Mouse (Mus musculus) left cerebral cortex, adult 2 months (tissue): ENCODE data around the gene Man1c1. TPM values are rescaled to one million over a fixed set of nuclear protein-coding genes. Genes with fewer than 3 reads are reported as not detected.

Source experiments
- DNase-seq, 2 experiments: peaks; one replicate each; pipeline ENCODE4 v3.0.0; 2021 to 2022; ENCODE audit warnings: low spot score in 2 of 2, mixed read lengths in 1 of 2; ENCODE audit errors: extremely low spot score in 1 of 2
- H3K27ac ChIP-seq: fragments of 200-600 bp; 2 replicates; pipeline ENCODE4 v1.8.1; 2022
- H3K4me3 ChIP-seq: fragments of 200-600 bp; 2 replicates; pipeline ENCODE4 v1.8.1; 2022
- CTCF ChIP-seq: fragments of 200-600 bp; IDR thresholded peaks from 2 replicates; pipeline ENCODE4 v1.8.1; 2022; ENCODE audit warnings: antibody characterized with exemption, mild to moderate bottlenecking, moderate library complexity
- intact Hi-C: fragments of 180-260 bp; cut with DNase I; formaldehyde crosslinking; loops from one replicate; pipeline ENCODE4 v1.15.1; 2025
- total RNA-seq, 2 experiments: library from RNA; stranded (reverse); gene quantifications; 2 replicates each; pipeline ENCODE4 v1.2.3; 2021

The Man1c1 gene
- total RNA-seq, 2 experiments from 2014 or later = 43.1 to 43.6 TPM

DNA sequence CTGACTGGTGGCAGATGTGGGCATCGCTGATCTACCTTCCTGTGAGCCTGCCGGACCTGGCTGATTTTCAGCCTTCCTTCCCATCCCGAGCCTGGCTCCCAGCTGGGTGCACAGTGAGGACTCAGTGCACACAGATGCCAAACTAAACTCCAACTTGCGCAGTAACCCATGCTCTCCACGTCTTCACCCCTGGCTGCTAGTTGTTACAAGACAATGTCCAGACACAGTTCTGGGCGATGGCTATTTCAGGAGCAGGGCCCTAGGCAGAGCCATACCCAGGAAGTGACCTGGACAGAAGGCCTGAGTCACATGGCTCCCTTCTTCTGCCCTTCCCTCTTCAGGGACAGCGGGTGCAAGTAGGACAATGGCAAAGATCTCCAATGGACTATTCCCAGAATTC, 76.0 kb downstream of the Man1c1 start:
- H3K27ac ChIP-seq = peak overlapping the region; percentile 75
- no peak for TF ChIP-seq CTCF
- DNase-seq = no peak
- intact Hi-C loops = loop anchor here (5.0 kb wide), 1 partner anchor 119 kb away; no protein-coding TSS in a partner anchor
- H3K4me3 ChIP-seq = no peak overlapping the region

DNA sequence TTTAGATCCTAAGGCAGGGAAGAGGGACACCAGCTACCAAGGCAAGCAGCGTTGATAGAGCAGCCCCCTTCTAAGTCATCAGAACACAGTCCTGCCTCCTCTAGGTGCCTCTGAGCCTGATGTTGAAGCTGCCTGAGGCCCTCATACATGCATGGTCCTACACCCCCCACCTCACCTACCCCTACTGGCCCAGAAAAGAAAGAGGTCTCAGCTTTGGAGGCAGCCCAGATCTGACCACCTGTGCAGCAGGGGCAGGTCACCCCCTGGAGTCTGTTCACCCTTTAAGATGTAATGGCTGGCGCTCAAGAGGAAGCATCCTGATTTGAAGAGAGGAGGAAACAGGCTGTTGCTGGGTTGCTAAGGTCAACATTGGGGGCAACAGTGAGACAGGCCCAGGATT, 77.2 kb downstream of the Man1c1 start:
- DNase-seq = no peak
- peak overlapping the region; percentile 75 for H3K27ac ChIP-seq
- intact Hi-C loops = loop anchor here (5.0 kb wide), 1 partner anchor 120 kb away; no protein-coding TSS in a partner anchor
- no peak for TF ChIP-seq CTCF
- H3K4me3 ChIP-seq = no peak overlapping the region

DNA sequence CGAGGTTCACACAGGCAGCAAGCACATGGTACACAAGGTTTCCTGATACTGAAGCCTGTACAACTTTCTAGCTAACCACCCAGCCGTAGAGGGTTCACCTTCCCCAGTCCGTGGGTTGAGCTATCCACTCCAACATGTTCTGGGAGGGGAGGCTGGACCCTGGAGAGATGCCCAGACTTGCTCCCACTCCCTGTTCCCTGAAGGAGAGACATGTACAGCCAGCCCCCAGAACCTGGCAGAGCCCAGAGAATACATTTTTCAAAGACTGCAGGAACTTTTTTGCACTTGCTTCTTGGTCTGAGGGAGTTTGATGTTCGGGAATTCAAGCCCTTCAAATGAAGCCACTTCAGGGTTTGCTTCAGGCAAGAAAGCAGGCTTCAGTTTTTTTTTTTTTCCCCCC, 77.7 kb downstream of the Man1c1 start:
- DNase-seq = peak in 1 of 2 experiments; percentile 74
- Histone ChIP-seq H3K27ac (peak overlapping the region; percentile 75), H3K4me3 (no peak overlapping the region)
- intact Hi-C loops = loop anchor here (5.0 kb wide), 1 partner anchor 121 kb away; no protein-coding TSS in a partner anchor
- no peak for TF ChIP-seq CTCF

DNA sequence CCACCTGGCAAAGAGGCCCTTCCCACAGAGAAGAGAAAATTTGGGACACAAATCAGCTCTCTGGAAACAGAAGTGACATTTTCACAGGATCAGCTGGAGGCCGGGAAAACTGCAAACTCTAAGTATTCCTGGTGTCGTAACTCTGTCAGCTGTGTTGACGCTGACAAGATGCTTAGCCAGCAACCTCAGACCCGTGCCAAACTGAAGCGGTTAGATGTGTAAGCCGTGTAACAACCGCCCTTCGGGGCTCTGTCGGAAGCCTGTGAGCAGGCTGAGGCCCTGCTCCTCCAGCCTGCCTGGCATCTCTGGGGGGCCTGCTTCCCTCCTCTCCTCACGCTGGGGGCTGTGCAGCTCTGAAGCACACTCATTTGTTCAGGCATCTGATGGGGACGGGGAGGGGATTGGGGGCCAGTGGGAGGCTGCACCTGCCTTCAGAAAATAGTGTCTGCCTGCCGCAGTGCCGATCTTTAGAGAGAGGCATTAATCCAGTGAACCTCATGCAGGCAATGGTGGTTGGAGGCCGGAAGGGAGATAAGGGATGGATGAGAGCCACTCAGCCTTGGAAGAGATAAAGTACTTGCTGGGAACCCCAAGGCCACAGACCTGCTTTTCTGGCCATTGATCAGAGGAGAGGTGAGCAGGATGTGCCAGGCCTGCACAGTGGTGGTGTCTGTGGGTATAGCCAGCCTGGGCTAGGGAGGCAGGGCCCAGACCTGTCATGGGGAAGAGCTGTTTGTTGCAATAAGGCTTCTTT, 79.8 kb downstream of the Man1c1 start:
- TF ChIP-seq CTCF = no peak
- intact Hi-C loops = no loop called here
- peak in 1 of 2 experiments; percentile 44 for DNase-seq

DNA sequence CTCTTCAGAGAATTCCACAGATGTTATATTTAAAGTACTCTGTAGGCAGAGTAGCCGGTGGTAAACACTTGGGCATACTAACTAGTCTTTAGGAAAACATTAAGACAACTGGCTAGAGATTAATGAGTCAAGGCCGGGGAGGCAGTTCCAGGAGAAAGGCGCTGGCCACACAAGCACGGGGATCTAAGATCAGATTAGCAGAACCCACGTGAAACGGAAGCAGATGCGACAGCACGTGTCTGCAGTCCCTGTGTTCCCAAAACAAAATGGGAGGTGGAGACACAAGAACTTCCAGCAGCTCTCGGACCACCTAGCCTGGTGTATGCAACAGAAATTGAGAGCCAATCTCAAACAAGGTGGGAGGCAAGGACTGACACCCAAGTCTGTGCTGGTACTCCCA, 82.4 kb downstream of the Man1c1 start:
- TF ChIP-seq CTCF = no peak
- peak overlapping the region; percentile 41 for H3K27ac ChIP-seq
- no peak overlapping the region for H3K4me3 ChIP-seq
- DNase-seq = no peak
- intact Hi-C loops = no loop called here

More for the DNA sequence above, 79.8 kb downstream of the Man1c1 start:
- Histone ChIP-seq H3K4me3 (no peak overlapping the region), H3K27ac (peak overlapping the region; percentile 67)

DNA sequence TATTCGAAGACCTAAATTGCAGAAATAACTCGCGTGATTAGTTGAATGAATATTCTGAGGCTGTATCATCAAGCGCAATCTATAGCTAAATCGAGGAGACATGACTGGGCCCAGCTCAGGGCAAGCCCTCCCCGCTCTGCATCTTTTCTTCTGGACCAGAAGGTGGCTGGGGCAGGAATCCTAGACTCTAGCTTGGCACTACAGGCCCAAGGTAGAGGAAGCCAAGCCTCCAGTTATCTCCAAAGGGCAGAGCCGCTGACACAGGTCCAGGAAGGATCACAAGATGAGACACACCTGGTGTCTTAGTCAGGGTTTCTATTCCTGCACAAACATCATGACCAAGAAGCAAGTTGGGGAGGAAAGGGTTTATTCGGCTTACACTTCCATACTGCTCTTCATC, 83.8 kb downstream of the Man1c1 start:
- intact Hi-C loops = no loop called here
- TF ChIP-seq CTCF = no peak
- no peak for DNase-seq
- Histone ChIP-seq H3K4me3 (no peak overlapping the region), H3K27ac (peak overlapping the region; percentile 78; the same call in 1 of the 2 replicates)

DNA sequence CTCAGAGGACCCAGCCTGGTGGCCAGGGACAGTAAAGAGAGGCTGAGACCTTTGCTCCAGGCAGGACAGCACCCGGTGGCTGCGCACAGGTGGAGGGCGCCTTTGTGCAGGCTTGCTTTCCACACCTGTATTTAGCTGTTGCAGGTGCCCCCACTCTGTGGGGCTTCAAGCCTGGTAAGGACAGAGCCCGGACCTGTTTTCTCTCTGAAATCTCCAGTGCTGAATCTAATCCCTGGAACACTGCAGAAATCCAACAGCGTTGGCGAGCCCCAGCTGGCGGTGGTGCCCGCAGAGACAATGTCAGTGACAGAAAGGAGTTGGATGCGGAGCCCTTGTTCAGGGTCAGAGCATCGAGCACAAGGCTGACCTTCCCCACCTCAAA, 84.6 kb downstream of the Man1c1 start:
- intact Hi-C loops = no loop called here
- peak overlapping the region; percentile 78 for H3K27ac ChIP-seq
- H3K4me3 ChIP-seq = no peak overlapping the region
- no peak for TF ChIP-seq CTCF
- DNase-seq = no peak

DNA sequence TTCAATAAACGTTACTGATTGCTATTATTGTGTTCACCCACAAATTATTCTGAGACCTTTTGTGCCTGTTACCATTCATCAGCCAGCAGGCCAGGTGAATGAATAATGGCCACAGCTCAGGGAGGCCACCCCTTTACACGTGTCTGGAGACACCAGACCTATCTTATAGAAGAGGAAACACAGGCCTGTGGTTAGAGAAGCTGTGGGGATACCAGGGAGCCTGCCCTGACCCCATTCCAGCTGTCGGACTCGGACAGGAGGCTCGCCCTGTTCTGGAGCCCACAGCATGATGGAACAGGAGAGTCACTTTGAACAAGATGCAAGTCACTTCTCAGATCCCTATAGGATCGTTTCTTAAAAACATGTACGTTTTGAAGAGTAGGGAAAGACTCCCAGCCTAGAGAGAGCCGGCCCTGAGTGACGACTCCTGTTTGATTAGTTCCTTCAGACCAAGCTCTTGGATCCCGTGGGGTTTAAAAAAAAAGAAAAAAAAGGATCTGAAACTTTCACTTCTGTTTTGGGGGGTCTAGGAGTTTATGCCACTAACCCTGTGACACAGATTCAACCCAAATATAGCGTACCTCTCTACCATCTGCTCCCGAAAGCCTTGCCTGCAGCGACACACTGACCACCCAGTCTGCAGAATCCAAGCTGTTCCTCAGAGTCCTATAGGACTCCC, 85.1 kb downstream of the Man1c1 start:
- no peak for TF ChIP-seq CTCF
- DNase-seq = no peak
- intact Hi-C loops = no loop called here
- H3K4me3 ChIP-seq = no peak overlapping the region
- peak overlapping the region; percentile 78 for H3K27ac ChIP-seq

DNA sequence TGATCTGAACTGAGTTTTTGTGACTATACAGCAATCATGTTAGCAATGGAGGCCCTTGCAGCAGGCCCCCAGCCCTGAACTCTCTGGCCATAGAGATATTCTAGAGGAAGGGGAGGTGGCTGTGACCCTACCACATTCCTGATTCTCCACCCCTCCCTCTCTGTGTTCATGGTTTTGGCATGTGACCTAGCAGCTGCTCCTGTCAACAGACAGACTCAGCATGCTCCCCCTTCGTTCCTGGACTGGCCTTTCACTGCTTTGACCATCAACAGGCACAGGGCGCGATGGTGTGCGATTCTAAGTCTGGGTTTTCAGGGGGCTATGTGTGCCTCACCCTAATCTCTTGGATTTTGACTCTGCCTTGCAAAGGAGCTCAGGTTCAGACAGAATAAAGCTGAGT, 86.3 kb downstream of the Man1c1 start:
- intact Hi-C loops = no loop called here
- Histone ChIP-seq H3K27ac (no peak overlapping the region), H3K4me3 (no peak overlapping the region)
- TF ChIP-seq CTCF = no peak
- no peak for DNase-seq

DNA sequence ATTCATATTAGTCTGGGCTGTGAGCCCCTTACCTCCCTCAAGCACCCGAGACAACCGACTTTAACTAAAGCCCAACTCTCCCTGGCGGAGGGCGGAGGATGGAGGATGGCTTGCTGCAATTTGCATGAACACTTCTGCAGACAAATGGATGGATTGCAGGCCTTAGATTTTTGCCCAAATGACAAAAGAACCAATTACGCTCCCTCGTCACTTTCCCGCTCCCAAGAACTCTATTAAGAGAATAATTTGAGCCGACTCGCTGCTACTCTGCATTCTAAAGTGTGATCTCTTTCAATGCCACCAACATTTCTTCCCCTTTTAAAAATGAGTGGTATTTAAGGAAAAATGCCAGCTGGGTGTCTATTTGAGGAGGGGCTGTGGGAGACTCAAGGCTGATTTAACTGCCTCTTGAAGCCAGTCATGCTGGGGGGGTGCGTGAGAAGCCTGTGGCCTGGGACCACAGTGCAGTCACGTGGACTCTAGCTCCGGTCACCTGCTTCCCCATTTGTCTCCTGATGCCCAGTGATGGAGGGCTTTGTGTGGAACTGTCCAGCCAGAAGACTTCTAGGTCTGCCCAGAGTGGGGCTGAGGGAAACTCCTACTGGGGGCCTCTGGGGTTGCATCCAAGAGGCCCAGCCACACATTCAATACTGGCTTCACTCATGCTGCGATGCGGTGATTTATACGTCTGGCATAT, 88.0 kb downstream of the Man1c1 start:
- intact Hi-C loops = no loop called here
- TF ChIP-seq CTCF = no peak
- peak overlapping the region; percentile 58 for H3K27ac ChIP-seq
- H3K4me3 ChIP-seq = no peak overlapping the region
- DNase-seq = no peak

DNA sequence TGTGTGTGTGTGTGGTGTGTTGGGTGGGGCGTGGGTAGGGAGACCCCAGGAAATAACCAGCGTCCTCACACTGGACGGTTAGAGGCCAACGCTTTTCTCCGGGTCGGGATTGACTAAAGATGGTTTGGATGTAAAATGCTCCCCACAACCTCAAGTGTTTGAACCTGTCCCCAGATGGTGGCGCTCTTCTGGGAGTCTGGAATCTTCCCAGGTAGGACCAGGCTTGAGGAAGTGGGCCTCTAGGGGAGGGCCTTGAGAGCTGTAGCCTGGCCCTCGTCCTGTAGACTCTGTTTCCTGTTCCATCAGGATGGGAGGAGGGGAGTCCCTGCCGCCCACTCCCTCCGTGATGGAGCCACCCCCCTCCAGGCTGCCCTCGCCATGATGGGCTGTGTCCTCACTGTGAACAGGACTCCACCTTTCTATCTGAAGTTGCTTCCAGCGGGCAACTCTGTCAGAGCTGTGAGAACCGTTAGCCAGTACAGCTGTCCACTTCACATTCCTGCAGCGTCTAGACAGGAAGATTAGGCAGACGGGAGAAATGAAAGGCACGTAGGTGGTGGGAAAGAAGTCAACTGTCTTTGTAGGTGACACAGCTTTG, 91.9 kb downstream of the Man1c1 start:
- intact Hi-C loops = no loop called here
- Histone ChIP-seq H3K4me3 (no peak overlapping the region), H3K27ac (no peak overlapping the region)
- TF ChIP-seq CTCF = no peak; the same call in 1 of the 2 replicates
- no peak for DNase-seq

DNA sequence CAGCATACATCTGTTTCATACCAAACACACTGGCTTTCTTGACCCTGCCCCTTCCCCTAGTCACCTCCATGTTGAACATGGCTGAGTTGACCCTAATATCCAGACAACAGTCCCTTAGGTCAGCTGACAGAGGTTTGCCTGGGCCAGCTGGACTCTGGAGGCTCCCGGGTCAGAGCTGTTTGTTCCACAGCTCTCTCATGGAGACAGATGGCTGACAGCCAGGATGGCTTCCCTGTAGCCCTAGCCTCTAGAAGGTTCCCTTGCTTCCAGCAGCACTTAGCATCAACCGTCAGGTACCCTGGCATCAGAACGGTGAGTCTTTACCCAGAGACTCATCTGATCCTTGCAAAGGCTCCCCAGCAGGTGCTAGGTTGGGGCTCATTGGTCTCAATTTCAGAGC, 93.5 kb downstream of the Man1c1 start:
- TF ChIP-seq CTCF = no peak
- intact Hi-C loops = no loop called here
- no peak overlapping the region for H3K27ac ChIP-seq
- no peak for DNase-seq
- no peak overlapping the region for H3K4me3 ChIP-seq
